Mouse (Mus musculus) cerebellum, adult 2 months (tissue): ENCODE measurements at regions not wholly inside any gene's neighbourhood (a gene's known extent, or its start where the extent isn't known, plus 50 kb on each side); places are given as distances from the start of the nearest gene placed in this dataset.

Experiments
- CTCF ChIP-seq: fragments of 200-500 bp; IDR thresholded peaks from 2 replicates; pipeline ENCODE4 v1.5.1; 2011; ENCODE audit warnings: low read depth, mild to moderate bottlenecking, control low read depth, low read length, moderate library complexity, borderline replicate concordance; ENCODE audit not compliant: insufficient read depth
- POLR2A ChIP-seq: fragments of 200-500 bp; IDR thresholded peaks from 2 replicates; pipeline ENCODE4 v1.6.1; 2011; ENCODE audit warnings: low read length, control low read depth, borderline replicate concordance; ENCODE audit not compliant: insufficient read depth

DNA sequence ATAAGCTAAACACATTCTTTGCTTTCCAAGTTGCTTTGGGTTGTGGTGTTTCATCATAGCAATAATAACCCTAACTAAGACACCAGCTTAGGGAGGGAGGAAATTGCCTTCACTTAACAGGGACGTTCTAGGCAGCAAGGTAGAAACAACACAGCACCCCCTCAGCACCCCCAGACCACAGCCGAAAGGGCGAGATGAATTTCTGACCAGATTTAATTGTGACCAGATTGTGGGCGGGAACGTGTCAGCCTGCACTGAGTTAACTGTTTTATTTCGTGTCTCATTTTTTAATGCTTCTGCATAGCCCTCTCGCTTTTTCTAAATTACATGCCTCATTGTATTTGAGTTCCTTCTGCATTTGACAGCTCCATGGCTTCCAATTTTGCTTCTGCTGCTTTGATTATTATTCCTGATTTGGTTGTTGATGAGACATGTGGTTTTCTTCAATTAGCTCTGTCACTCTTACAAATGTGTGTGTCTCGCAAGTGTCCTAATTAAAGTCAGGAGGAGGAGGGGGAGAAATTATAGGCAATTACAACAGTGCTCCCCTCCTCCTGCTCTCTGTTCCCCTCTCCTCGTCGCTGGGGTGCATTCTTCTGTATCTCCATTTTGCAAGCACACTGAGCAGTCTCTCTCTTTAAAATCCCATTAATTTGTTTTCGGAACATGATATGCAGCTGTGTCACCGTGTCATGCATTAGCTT lies 155.6 kb upstream of the Sel1l start:
- TF ChIP-seq CTCF = no peak
- no peak for TF ChIP-seq POLR2A
